Mouse (Mus musculus) intestine, postnatal 0 days (tissue): ENCODE data around the gene Rhpn2. TPM values are rescaled to one million over a fixed set of nuclear protein-coding genes. Genes with fewer than 3 reads are reported as not detected.

ENCODE experiments used
- ATAC-seq: fragments of 200-750 bp; cut with Nextera tagmentation; 2 replicates; pipeline ENCODE4 v1.8.0; 2017; ENCODE audit warnings: mild to moderate bottlenecking, moderate TSS enrichment, moderate library complexity
- H3K27ac ChIP-seq: fragments of 300-500 bp; sonication (generic); 2 replicates; pipeline ENCODE4 v1.5.1; 2014; ENCODE audit warnings: mild to moderate bottlenecking, low read depth, low read length, moderate library complexity
- H3K27me3 ChIP-seq: fragments of 300-500 bp; sonication (generic); replicated peaks from 2 replicates; pipeline ENCODE4 v1.6.1; 2014; ENCODE audit warnings: low read length, mixed read lengths; ENCODE audit not compliant: control insufficient read depth, insufficient read depth
- H3K36me3 ChIP-seq: fragments of 300-500 bp; sonication (generic); 2 replicates; pipeline ENCODE4 v1.6.1; 2014; ENCODE audit warnings: mild to moderate bottlenecking, moderate library complexity; ENCODE audit not compliant: control insufficient read depth, insufficient read depth
- H3K4me1 ChIP-seq: fragments of 300-500 bp; sonication (generic); replicated peaks from 2 replicates; pipeline ENCODE4 v1.6.1; 2014; ENCODE audit warnings: antibody characterized with exemption, low read length, mixed read lengths; ENCODE audit not compliant: control insufficient read depth, insufficient read depth
- H3K4me2 ChIP-seq: fragments of 300-500 bp; sonication (generic); replicated peaks from 2 replicates; pipeline ENCODE4 v1.6.1; 2014; ENCODE audit warnings: low read depth, mild to moderate bottlenecking, moderate library complexity
- H3K4me3 ChIP-seq: fragments of 300-500 bp; sonication (generic); 2 replicates; pipeline ENCODE4 v1.5.1; 2014; ENCODE audit warnings: low read depth, low read length
- H3K9ac ChIP-seq: fragments of 300-500 bp; sonication (generic); 2 replicates; pipeline ENCODE4 v1.6.1; 2014; ENCODE audit warnings: mild to moderate bottlenecking, low read depth, low read length
- H3K9me3 ChIP-seq: fragments of 300-500 bp; sonication (generic); 2 replicates; pipeline ENCODE4 v1.6.1; 2016; ENCODE audit warnings: mixed run types; ENCODE audit not compliant: control insufficient read depth
- CTCF ChIP-seq: sonication (generic); IDR thresholded peaks from 2 replicates; pipeline ENCODE4 v1.5.1; 2016; ENCODE audit warnings: low read depth, mild to moderate bottlenecking, control low read depth, antibody characterized with exemption, moderate library complexity
- WGBS: fragments of 180-500 bp; shearing (Covaris S2); extraction: QIAGEN DNeasy Blood & Tissue Kit; methylation state at CpG from one replicate; pipeline ENCODE4 v1.1.7; 2014; 5-methylcytosine and 5-hydroxymethylcytosine counted together
- polyA plus RNA-seq: library from polyadenylated mRNA; unstranded; fragments of >200 nt; fragmentation: Nextera tagmentation; extraction: Ambion mirVana; gene quantifications from 2 replicates; pipeline ENCODE4 v1.2.1, GENCODE M21; 2015

Rhpn2 gene
- polyA plus RNA-seq, 1 experiment from 2014 or later: 63.3 TPM

DNA sequence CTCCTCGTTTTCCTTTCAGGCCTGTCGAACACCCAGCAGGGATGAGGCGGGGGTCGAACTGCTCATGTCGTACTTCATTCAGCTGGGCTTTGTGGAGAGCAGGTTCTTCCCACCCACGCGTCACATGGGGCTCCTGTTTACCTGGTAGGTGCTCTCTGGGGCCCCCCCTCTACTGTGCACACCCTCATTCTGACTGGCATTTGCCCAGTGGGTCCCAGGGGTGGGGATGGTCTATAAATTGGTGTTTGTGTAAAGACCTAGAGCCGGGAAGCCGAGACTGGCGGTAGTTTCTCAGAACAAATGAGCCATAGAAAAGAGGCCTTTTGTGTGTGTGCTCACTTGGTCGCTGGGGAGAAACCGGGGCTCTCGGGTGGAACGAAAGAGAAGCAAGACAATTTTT, 37.1 kb downstream of the Rhpn2 start:
- no peaks in the 10 kb centered on the region for H3K9me3 ChIP-seq
- no peak for TF ChIP-seq CTCF
- no peak overlapping the region for H3K4me2 ChIP-seq
- no peaks in the 10 kb centered on the region for H3K27me3 ChIP-seq
- H3K36me3 ChIP-seq: peaks cover 39% of the 10 kb centered on the region
- H3K4me3 ChIP-seq: no peak overlapping the region
- no peak overlapping the region for H3K9ac ChIP-seq
- peak overlapping the region; percentile 91 for H3K27ac ChIP-seq
- ATAC-seq: no peak
- WGBS: 42% methylated on average over 14 of the region's 14 CpGs
- no peaks in the 10 kb centered on the region for H3K4me1 ChIP-seq

DNA sequence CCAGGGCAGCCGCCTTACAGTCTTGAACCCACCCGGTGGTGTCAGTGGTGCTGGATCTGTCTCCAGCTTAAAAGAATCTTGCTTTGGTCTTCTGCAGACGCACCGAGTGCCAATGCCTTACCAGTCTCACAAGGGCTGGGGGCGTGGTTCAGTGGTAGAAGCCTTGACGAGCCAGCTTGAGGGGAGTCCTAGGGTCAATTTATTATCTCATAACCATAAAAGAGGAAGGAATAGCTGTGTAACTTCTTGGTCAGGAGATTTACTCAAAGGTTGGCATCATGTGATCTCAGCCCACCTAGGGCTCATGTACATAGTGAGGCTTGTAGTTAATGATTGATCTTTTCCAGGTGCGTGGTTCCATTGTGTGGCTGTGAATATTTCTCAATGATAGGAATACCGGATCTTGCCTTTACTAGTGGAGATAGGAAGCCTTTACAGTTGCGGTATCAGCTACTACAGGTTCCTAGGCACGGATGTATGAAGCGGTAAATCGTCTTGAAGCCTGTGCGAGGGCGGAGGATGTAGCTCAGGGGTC, 38.6 kb downstream of the Rhpn2 start:
- 38% methylated on average over 14 of the region's 14 CpGs for WGBS
- Histone ChIP-seq H3K9me3 (no peaks in the 10 kb centered on the region), H3K4me3 (no peak overlapping the region), H3K27me3 (no peaks in the 10 kb centered on the region), H3K4me2 (peak overlapping the region; percentile 32; the same call in 1 of the 2 replicates), H3K27ac (peak overlapping the region; percentile 91), H3K36me3 (peaks cover 41% of the 10 kb centered on the region), H3K4me1 (no peaks in the 10 kb centered on the region), H3K9ac (no peak overlapping the region)
- no peak for TF ChIP-seq CTCF
- peak; percentile 91 for ATAC-seq

DNA sequence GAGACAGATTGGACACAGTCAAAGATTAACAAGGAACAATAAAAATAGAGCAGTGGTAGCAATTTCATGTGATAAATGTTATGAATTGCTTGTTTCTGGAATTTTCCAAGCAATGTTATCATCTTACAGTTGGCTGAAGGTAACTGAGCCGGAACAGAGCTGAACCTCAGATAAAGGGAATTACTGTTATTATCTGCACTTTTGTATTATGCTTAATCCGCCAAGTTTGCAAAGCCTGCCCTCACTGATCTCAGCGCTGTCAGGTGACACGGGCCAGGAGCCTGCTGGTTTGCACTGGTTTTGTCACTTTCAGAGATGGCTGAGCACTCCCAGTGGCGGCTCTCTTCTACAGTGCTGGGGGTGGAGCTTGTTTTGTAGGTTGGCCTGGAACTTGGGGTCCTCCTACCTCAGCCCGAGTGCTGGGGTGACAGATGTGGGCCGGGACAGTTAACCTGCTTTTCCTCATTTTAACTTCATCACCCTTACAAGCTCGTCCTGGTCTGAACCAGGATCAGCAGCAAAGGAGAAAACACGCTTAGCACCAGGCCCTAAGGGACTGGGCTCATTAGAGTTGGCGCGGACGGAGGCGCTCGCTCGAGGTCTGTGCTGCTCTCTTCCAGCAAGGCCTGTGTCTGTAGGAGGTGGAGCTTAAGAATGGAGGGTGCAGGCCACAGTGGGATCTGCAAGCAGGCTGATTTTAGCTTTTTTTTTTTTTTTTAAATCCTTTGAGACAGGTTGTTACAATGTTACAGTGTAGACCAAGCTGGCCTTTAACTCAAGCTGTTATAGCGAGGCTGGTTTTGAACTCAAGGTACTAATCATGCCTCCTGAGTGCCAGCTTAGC, 39.4 kb downstream of the Rhpn2 start:
- H3K27ac ChIP-seq: peak overlapping the region; percentile 91
- ATAC-seq: peak; percentile 86
- peak; percentile 42 for TF ChIP-seq CTCF
- WGBS: 31% methylated on average over 16 of the region's 16 CpGs
- H3K27me3 ChIP-seq: no peaks in the 10 kb centered on the region
- no peak overlapping the region for H3K4me3 ChIP-seq
- no peak overlapping the region for H3K9ac ChIP-seq
- peaks cover 40% of the 10 kb centered on the region for H3K36me3 ChIP-seq
- no peaks in the 10 kb centered on the region for H3K9me3 ChIP-seq
- H3K4me1 ChIP-seq: no peaks in the 10 kb centered on the region
- H3K4me2 ChIP-seq: 0 out of 2 replicates have a peak overlapping the region, but pooled peaks have one; percentile 32

DNA sequence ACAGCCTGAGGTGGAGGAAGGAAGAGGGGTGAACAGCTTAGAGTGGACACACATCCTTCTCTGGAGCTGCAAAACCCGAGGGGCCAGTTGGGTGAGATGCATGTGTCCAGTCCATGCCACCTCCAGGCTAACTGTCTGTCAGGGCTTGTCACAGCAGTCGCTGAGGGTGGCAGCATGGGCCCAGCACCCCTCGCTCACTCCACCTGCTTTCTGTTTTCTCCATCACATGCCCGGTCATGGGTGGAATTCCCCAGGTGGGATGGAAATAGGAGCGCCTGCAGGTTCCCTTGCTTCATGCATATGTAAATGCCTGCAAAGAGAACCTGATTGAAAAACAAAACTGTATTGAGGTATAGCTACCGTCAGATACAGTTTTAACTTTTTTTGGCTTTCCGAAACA, 40.3 kb downstream of the Rhpn2 start:
- no peak for ATAC-seq
- WGBS: 68% methylated on average over 7 of the region's 7 CpGs
- no peak overlapping the region for H3K4me3 ChIP-seq
- peaks cover 39% of the 10 kb centered on the region for H3K36me3 ChIP-seq
- H3K9ac ChIP-seq: no peak overlapping the region
- H3K4me1 ChIP-seq: no peaks in the 10 kb centered on the region
- no peak for TF ChIP-seq CTCF
- H3K9me3 ChIP-seq: no peaks in the 10 kb centered on the region
- H3K27me3 ChIP-seq: no peaks in the 10 kb centered on the region
- H3K4me2 ChIP-seq: no peak overlapping the region
- H3K27ac ChIP-seq: peak overlapping the region; percentile 91

DNA sequence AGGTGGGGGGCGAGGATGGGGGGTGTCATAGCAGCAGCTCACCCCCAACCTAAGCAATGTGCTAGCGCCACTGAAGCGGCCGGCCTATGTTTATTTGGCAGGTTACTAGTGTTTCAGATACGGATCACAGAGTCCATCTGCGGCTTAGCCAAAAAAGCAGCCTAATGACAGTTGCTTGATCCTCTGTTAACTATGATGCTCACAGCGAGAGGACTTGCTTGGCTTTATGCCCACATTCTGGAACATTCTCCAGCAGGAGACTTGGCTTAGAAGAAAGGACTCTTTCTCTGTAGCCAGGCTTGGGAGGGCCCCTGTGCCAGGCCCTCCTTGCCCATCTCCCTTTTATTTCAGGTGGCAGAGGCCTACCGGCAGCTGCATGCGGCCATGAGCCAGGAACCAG, 42.7 kb downstream of the Rhpn2 start:
- Histone ChIP-seq H3K27me3 (no peaks in the 10 kb centered on the region), H3K4me3 (no peak overlapping the region), H3K9me3 (no peaks in the 10 kb centered on the region), H3K27ac (no peak overlapping the region; the same call in 1 of the 2 replicates), H3K4me1 (no peaks in the 10 kb centered on the region), H3K9ac (no peak overlapping the region), H3K4me2 (no peak overlapping the region), H3K36me3 (peaks cover 37% of the 10 kb centered on the region)
- no peak for TF ChIP-seq CTCF
- WGBS: 82% methylated on average over 9 of the region's 9 CpGs
- ATAC-seq: no peak

DNA sequence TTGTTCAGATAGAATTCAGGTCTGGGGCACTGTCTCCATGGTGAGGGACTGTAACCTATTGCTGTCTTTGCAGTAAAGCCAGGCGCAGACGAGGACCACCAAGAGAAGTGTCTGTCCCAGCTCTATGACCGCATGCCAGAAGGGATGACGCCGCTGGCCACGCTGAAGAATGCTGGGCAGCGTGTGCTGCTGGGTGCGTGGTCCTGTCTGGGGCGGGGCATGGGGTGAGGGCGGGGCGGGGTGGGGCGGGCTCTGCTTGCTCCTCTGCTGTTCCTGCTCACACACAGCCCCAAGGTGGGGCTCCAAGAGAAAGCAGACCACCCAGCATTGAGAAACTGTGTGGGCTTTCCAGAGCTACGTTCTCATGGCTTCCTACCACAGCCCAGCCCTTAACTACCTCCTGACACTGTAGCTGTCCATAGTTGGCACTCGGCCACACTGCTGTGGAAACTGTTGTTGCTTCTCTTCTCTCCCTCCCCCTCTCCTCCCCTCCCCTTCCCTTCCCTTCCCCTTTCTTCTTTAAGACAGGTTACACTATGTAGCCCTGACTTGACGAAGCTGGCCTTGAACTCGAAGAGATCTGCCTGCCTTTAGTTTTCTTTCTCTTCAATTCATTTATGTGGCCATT, 45.6 kb downstream of the Rhpn2 start:
- Histone ChIP-seq H3K27me3 (no peaks in the 10 kb centered on the region), H3K27ac (no peak overlapping the region; the same call in 1 of the 2 replicates), H3K9me3 (no peaks in the 10 kb centered on the region), H3K9ac (no peak overlapping the region), H3K4me3 (no peak overlapping the region), H3K4me1 (no peaks in the 10 kb centered on the region), H3K36me3 (peaks cover 48% of the 10 kb centered on the region), H3K4me2 (no peak overlapping the region)
- no peak for TF ChIP-seq CTCF
- ATAC-seq: no peak
- WGBS: 35% methylated on average over 16 of the region's 16 CpGs
